Mouse (Mus musculus): ENCODE results near the gene Bmx. TPM values are rescaled to one million over a fixed set of nuclear protein-coding genes. Genes with fewer than 3 reads are reported as not detected.

Gene Bmx
- polyA plus RNA-seq, 1 experiment from 2014 or later, result 7.2 TPM

DNA sequence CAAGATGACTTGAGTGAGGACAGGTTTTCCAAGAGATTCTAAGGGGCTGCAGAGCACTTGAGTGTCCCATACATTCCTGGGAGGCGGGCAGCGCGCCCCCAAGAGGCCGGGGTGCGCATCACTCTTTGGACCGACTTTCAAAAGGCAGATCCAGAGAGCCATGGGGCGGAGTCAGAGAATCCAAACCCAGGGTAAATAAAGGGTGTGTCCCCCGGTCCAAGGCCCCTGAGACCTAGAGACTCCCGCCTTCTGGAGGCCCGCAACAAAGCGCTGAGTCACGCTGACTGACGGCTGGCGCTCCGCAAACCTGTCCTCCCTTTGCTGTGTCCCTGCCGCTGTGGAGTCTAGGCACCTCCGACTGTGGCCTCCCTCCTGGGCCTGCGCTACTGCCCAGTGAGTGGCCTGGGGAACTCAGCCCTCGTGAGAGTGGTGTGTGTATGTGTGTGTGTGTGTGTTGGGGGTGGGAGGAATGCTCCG lies 11.3 kb upstream of the Bmx start, which contains the start of gene Pir:
Gene Pir, plus strand, starts transcription at position 87 of the 477 bp plus-strand sequence.
- ATAC-seq (ENCODE audit: insufficient number of reproducible peaks, insufficient read depth, low FRiP score, low read depth), result peak; percentile 50
- no peaks in the 10 kb centered on the region for H3K4me1 ChIP-seq (ENCODE audit: control insufficient read depth in 2 of 2, insufficient read depth in 2 of 2, low read length in 2 of 2)
- H3K27ac ChIP-seq (replicated peaks in 1 of 2; ENCODE audit: control insufficient read depth in 1 of 2, insufficient read depth in 1 of 2, low read depth in 2 of 2, low read length in 2 of 2), result peak within 1 kb of the TSS in 1 of 2 experiments; percentile 14; a peak in 1 of 4 replicates
- H3K36me3 ChIP-seq (ENCODE audit: control insufficient read depth, insufficient read depth, low read length), result no peaks in the 10 kb centered on the region
- H3K4me3 ChIP-seq (ENCODE audit: control insufficient read depth in 1 of 2, insufficient read depth in 1 of 2, low read depth in 1 of 2, low read length in 2 of 2), result peak within 1 kb of the TSS; percentile 38 to 45
- 7% methylated on average over 19 of the region's 20 CpGs for WGBS
- no peaks in the 10 kb centered on the region for H3K9me3 ChIP-seq (ENCODE audit: control insufficient read depth, low read length)
- peak within 1 kb of the TSS; percentile 61 for H3K4me2 ChIP-seq (ENCODE audit: low read length)
- peak within 1 kb of the TSS; percentile 70 for H3K9ac ChIP-seq (ENCODE audit: low read length)
- H3K27me3 ChIP-seq (ENCODE audit: control insufficient read depth, insufficient read depth, low read length), result no peaks in the 10 kb centered on the region

DNA sequence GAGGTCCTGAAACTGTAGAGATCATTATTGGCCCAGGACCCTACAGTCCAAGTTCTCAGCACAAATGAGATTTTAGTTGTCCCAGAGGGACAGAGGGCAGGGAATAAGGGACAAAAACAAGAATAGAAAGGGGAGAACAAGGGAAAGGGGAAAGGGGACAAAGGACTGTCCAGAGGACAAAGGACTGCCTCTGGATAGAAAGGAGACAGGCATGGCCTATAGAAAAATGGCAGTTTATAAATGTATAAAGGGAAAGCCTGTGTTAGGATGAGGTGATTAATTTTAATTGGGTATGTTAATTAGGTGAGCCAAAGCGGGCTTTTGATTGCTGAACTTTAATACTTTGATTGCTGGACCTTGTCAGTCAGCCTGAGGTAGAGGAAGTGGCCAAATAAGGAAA lies 6.9 kb upstream of the Bmx start:
- ATAC-seq (ENCODE audit: insufficient number of reproducible peaks, insufficient read depth, low FRiP score, low read depth), result no peak
- H3K4me1 ChIP-seq (ENCODE audit: control insufficient read depth in 2 of 2, insufficient read depth in 2 of 2, low read length in 2 of 2), result no peaks in the 10 kb centered on the region
- H3K4me3 ChIP-seq (ENCODE audit: control insufficient read depth in 1 of 2, insufficient read depth in 1 of 2, low read depth in 1 of 2, low read length in 2 of 2), result no peak overlapping the region
- no peaks in the 10 kb centered on the region for H3K27me3 ChIP-seq (ENCODE audit: control insufficient read depth, insufficient read depth, low read length)
- no peak overlapping the region for H3K9ac ChIP-seq (ENCODE audit: low read length)
- H3K36me3 ChIP-seq (ENCODE audit: control insufficient read depth, insufficient read depth, low read length), result no peaks in the 10 kb centered on the region
- no peak overlapping the region for H3K27ac ChIP-seq (replicated peaks in 1 of 2; ENCODE audit: control insufficient read depth in 1 of 2, insufficient read depth in 1 of 2, low read depth in 2 of 2, low read length in 2 of 2)
- H3K9me3 ChIP-seq (ENCODE audit: control insufficient read depth, low read length), result no peaks in the 10 kb centered on the region
- WGBS, result 50% methylated on average over 1 of the region's 1 CpGs
- H3K4me2 ChIP-seq (ENCODE audit: low read length), result no peak overlapping the region

- Histone ChIP-seq H3K27me3 (ENCODE audit: control insufficient read depth, insufficient read depth, low read length) (no peaks in the 10 kb centered on the region), H3K4me3 (ENCODE audit: control insufficient read depth in 1 of 2, insufficient read depth in 1 of 2, low read depth in 1 of 2, low read length in 2 of 2) (no peak overlapping the region), H3K27ac (replicated peaks in 1 of 2; ENCODE audit: control insufficient read depth in 1 of 2, insufficient read depth in 1 of 2, low read depth in 2 of 2, low read length in 2 of 2) (no peak overlapping the region), H3K9me3 (ENCODE audit: control insufficient read depth, low read length) (no peaks in the 10 kb centered on the region), H3K9ac (ENCODE audit: low read length) (no peak overlapping the region), H3K4me1 (ENCODE audit: control insufficient read depth in 2 of 2, insufficient read depth in 2 of 2, low read length in 2 of 2) (no peaks in the 10 kb centered on the region), H3K36me3 (ENCODE audit: control insufficient read depth, insufficient read depth, low read length) (no peaks in the 10 kb centered on the region), H3K4me2 (ENCODE audit: low read length) (no peak overlapping the region)
- ATAC-seq (ENCODE audit: insufficient number of reproducible peaks, insufficient read depth, low FRiP score, low read depth), result no peak
- 63% methylated on average over 2 of the region's 2 CpGs for WGBS
Measured at GRCm38 (mm10) chrX:164262286-164262685, 4.3 kb upstream of the Bmx start.

DNA sequence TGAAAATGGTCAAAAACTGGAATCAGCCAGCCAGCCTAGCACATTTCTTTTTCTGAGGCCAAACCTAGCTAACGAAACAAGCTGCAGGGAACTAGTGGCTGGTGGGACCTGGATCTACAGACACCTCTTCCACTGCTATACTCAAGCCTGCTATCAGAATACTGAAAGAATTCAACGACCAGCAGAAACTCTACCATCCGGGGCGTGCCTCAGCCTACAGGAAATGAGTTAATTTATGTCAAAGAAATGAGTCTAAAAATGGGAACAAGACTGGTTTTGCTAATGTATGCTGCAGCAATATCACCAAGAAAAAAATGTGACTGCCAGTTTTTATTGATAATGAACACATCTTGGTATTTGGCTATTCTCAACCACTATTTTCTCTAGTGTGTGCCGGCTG lies 669 bp upstream of the Bmx start:
- Histone ChIP-seq H3K4me1 (ENCODE audit: control insufficient read depth in 2 of 2, insufficient read depth in 2 of 2, low read length in 2 of 2) (no peaks in the 10 kb centered on the region), H3K36me3 (ENCODE audit: control insufficient read depth, insufficient read depth, low read length) (no peaks in the 10 kb centered on the region), H3K9ac (ENCODE audit: low read length) (no peak overlapping the region), H3K27ac (replicated peaks in 1 of 2; ENCODE audit: control insufficient read depth in 1 of 2, insufficient read depth in 1 of 2, low read depth in 2 of 2, low read length in 2 of 2) (peak overlapping the region; percentile 78 to 81), H3K4me2 (ENCODE audit: low read length) (peak overlapping the region; percentile 47; the same call in 1 of the 2 replicates), H3K27me3 (ENCODE audit: control insufficient read depth, insufficient read depth, low read length) (no peaks in the 10 kb centered on the region), H3K4me3 (ENCODE audit: control insufficient read depth in 1 of 2, insufficient read depth in 1 of 2, low read depth in 1 of 2, low read length in 2 of 2) (no peak overlapping the region), H3K9me3 (ENCODE audit: control insufficient read depth, low read length) (no peaks in the 10 kb centered on the region)
- 70% methylated on average over 5 of the region's 5 CpGs for WGBS
- no peak for ATAC-seq (ENCODE audit: insufficient number of reproducible peaks, insufficient read depth, low FRiP score, low read depth)

- ATAC-seq (ENCODE audit: insufficient number of reproducible peaks, insufficient read depth, low FRiP score, low read depth), result no peak
- 73% methylated on average over 3 of the region's 3 CpGs for WGBS
- Histone ChIP-seq H3K4me3 (ENCODE audit: control insufficient read depth in 1 of 2, insufficient read depth in 1 of 2, low read depth in 1 of 2, low read length in 2 of 2) (no peak overlapping the region), H3K9me3 (ENCODE audit: control insufficient read depth, low read length) (no peaks in the 10 kb centered on the region), H3K4me2 (ENCODE audit: low read length) (0 out of 2 replicates have a peak overlapping the region, but pooled peaks have one; percentile 47), H3K4me1 (ENCODE audit: control insufficient read depth in 2 of 2, insufficient read depth in 2 of 2, low read length in 2 of 2) (no peaks in the 10 kb centered on the region), H3K27me3 (ENCODE audit: control insufficient read depth, insufficient read depth, low read length) (no peaks in the 10 kb centered on the region), H3K36me3 (ENCODE audit: control insufficient read depth, insufficient read depth, low read length) (no peaks in the 10 kb centered on the region), H3K27ac (replicated peaks in 1 of 2; ENCODE audit: control insufficient read depth in 1 of 2, insufficient read depth in 1 of 2, low read depth in 2 of 2, low read length in 2 of 2) (peak overlapping the region; percentile 10 to 57), H3K9ac (ENCODE audit: low read length) (peak overlapping the region; percentile 16; the same call in 1 of the 2 replicates)
Measured at GRCm38 (mm10) chrX:164256527-164256926, 1.5 kb downstream of the Bmx start.

DNA sequence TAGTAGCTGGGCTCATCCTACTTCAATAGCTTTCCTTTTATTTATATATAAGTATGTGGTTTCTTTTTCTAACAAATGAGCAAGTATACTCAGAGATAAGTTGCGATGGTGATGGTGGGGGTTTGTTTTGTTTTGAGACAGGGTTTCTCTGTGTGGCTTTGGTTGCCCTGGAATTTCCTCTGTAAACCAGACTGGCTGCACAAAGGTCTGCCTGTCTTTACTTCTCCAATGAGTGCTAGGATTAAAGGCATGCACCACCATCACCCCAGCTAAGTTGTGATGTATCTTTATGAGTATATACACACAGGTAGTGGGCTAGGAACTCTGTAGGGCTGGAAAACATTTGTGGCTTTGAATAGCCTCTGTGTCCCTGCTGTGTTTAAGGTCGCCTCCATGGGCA lies 11.3 kb downstream of the Bmx start:
- Histone ChIP-seq H3K27ac (replicated peaks in 1 of 2; ENCODE audit: control insufficient read depth in 1 of 2, insufficient read depth in 1 of 2, low read depth in 2 of 2, low read length in 2 of 2) (no peak overlapping the region), H3K4me1 (ENCODE audit: control insufficient read depth in 2 of 2, insufficient read depth in 2 of 2, low read length in 2 of 2) (no peaks in the 10 kb centered on the region; a peak in 1 of 4 replicates), H3K4me2 (ENCODE audit: low read length) (no peak overlapping the region), H3K9me3 (ENCODE audit: control insufficient read depth, low read length) (no peaks in the 10 kb centered on the region), H3K9ac (ENCODE audit: low read length) (no peak overlapping the region), H3K27me3 (ENCODE audit: control insufficient read depth, insufficient read depth, low read length) (no peaks in the 10 kb centered on the region), H3K36me3 (ENCODE audit: control insufficient read depth, insufficient read depth, low read length) (no peaks in the 10 kb centered on the region), H3K4me3 (ENCODE audit: control insufficient read depth in 1 of 2, insufficient read depth in 1 of 2, low read depth in 1 of 2, low read length in 2 of 2) (no peak overlapping the region)
- ATAC-seq (ENCODE audit: insufficient number of reproducible peaks, insufficient read depth, low FRiP score, low read depth), result no peak
- WGBS, result 57% methylated on average over 2 of the region's 2 CpGs

DNA sequence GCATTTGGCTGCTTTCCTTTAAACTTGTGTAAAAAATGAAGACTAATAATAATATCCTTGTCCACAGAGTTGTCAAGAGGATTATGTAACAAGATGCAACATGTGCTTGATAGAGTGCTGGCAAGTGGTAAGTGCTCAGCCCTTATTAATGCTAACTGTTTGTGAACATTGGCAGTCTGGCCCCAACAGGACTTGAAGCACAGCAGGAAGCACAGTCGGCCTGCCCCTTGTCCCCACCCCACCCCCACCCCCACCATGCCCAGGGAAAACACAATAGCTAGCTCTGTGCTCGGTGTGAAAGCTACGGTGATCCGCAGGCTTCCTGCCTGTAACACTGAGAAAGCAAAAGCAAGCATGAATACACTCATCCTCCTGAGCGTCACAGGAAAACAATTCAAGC lies 12.3 kb downstream of the Bmx start:
- H3K4me3 ChIP-seq (ENCODE audit: control insufficient read depth in 1 of 2, insufficient read depth in 1 of 2, low read depth in 1 of 2, low read length in 2 of 2), result no peak overlapping the region
- H3K27ac ChIP-seq (replicated peaks in 1 of 2; ENCODE audit: control insufficient read depth in 1 of 2, insufficient read depth in 1 of 2, low read depth in 2 of 2, low read length in 2 of 2), result no peak overlapping the region
- H3K9ac ChIP-seq (ENCODE audit: low read length), result no peak overlapping the region
- 27% methylated on average over 5 of the region's 5 CpGs for WGBS
- no peaks in the 10 kb centered on the region; a peak in 1 of 4 replicates for H3K4me1 ChIP-seq (ENCODE audit: control insufficient read depth in 2 of 2, insufficient read depth in 2 of 2, low read length in 2 of 2)
- no peaks in the 10 kb centered on the region for H3K36me3 ChIP-seq (ENCODE audit: control insufficient read depth, insufficient read depth, low read length)
- no peaks in the 10 kb centered on the region for H3K9me3 ChIP-seq (ENCODE audit: control insufficient read depth, low read length)
- no peaks in the 10 kb centered on the region for H3K27me3 ChIP-seq (ENCODE audit: control insufficient read depth, insufficient read depth, low read length)
- ATAC-seq (ENCODE audit: insufficient number of reproducible peaks, insufficient read depth, low FRiP score, low read depth), result no peak
- peak overlapping the region; percentile 21; the same call in 1 of the 2 replicates for H3K4me2 ChIP-seq (ENCODE audit: low read length)

DNA sequence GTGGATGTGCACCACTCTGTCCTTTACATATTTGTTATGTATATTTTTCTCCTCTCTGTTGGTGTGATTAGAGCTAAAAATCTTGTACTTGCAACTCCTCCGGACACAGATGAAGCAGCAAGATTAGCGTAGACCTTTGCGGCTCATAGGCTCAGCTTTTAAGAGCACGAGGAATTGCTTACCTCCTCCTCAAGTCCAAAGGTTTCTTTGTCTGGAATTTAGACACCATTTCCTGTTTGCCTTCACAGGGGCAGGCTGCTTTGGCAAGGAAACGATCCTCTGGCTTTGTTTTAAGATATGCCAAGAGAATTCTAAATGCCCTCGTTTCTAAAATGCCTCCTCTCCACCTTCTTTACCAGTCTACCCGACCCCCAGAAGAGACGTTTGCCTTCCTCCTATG lies 24.6 kb downstream of the Bmx start:
- WGBS, result 57% methylated on average over 8 of the region's 8 CpGs

More for the DNA sequence above, 24.6 kb downstream of the Bmx start:
- H3K4me2 ChIP-seq (ENCODE audit: low read length), result no peak overlapping the region
- H3K27me3 ChIP-seq (ENCODE audit: control insufficient read depth, insufficient read depth, low read length), result no peaks in the 10 kb centered on the region
- no peaks in the 10 kb centered on the region for H3K9me3 ChIP-seq (ENCODE audit: control insufficient read depth, low read length)
- H3K27ac ChIP-seq (replicated peaks in 1 of 2; ENCODE audit: control insufficient read depth in 1 of 2, insufficient read depth in 1 of 2, low read depth in 2 of 2, low read length in 2 of 2), result no peak overlapping the region
- no peaks in the 10 kb centered on the region for H3K36me3 ChIP-seq (ENCODE audit: control insufficient read depth, insufficient read depth, low read length)
- H3K9ac ChIP-seq (ENCODE audit: low read length), result no peak overlapping the region
- ATAC-seq (ENCODE audit: insufficient number of reproducible peaks, insufficient read depth, low FRiP score, low read depth), result no peak
- no peaks in the 10 kb centered on the region for H3K4me1 ChIP-seq (ENCODE audit: control insufficient read depth in 2 of 2, insufficient read depth in 2 of 2, low read length in 2 of 2)
- no peak overlapping the region for H3K4me3 ChIP-seq (ENCODE audit: control insufficient read depth in 1 of 2, insufficient read depth in 1 of 2, low read depth in 1 of 2, low read length in 2 of 2)

Measured in heart, embryonic 14.5 days (tissue).